Mouse (Mus musculus) hindbrain, postnatal 0 days (tissue): ENCODE measurements around the gene Elavl1. TPM values are rescaled to one million over a fixed set of nuclear protein-coding genes. Genes with fewer than 3 reads are reported as not detected.
"Not testable (repeated sequence)": the region's sequence is repeated elsewhere in the genome, so short reads cannot be mapped to it uniquely, and the experiment has no call there.

ENCODE experiments used
- ATAC-seq: fragments of 200-750 bp; cut with Nextera tagmentation; 2 replicates; pipeline ENCODE4 v1.8.0; 2017; ENCODE audit warnings: mild to moderate bottlenecking, moderate TSS enrichment, moderate library complexity
- DNase-seq: peaks from one replicate; pipeline ENCODE4 v3.0.0-alpha.2; 2015; ENCODE audit warnings: low spot score
- H3K27ac ChIP-seq: fragments of 300-500 bp; sonication (generic); 2 replicates; pipeline ENCODE4 v1.5.1; 2014; ENCODE audit warnings: mild to moderate bottlenecking
- H3K27me3 ChIP-seq: fragments of 300-500 bp; sonication (generic); 2 replicates; pipeline ENCODE4 v1.6.1; 2014; ENCODE audit warnings: low read length, mixed read lengths; ENCODE audit not compliant: insufficient read depth
- H3K36me3 ChIP-seq: fragments of 300-500 bp; sonication (generic); 2 replicates; pipeline ENCODE4 v1.6.1; 2014; ENCODE audit warnings: low read length, mixed read lengths; ENCODE audit not compliant: insufficient read depth
- H3K4me1 ChIP-seq: fragments of 300-500 bp; sonication (generic); 2 replicates; pipeline ENCODE4 v1.6.1; 2014; ENCODE audit warnings: antibody characterized with exemption, low read length, mixed read lengths; ENCODE audit not compliant: insufficient read depth
- H3K4me2 ChIP-seq: fragments of 300-500 bp; sonication (generic); 2 replicates; pipeline ENCODE4 v1.6.1; 2014; ENCODE audit warnings: low read depth, mild to moderate bottlenecking, low read length, moderate library complexity, mixed read lengths
- H3K4me3 ChIP-seq: fragments of 300-500 bp; sonication (generic); 2 replicates; pipeline ENCODE4 v1.5.1; 2014; ENCODE audit warnings: low read length
- H3K9ac ChIP-seq: fragments of 300-500 bp; sonication (generic); replicated peaks from 2 replicates; pipeline ENCODE4 v1.6.1; 2014; ENCODE audit warnings: mild to moderate bottlenecking, low read length, moderate library complexity, mixed read lengths
- H3K9me3 ChIP-seq: fragments of 300-500 bp; sonication (generic); 2 replicates; pipeline ENCODE4 v1.6.1; 2016; ENCODE audit warnings: low read length, mixed read lengths
- CTCF ChIP-seq: IDR thresholded peaks from 2 replicates; pipeline ENCODE4 v1.5.1; 2016; ENCODE audit warnings: antibody characterized with exemption, control low read depth, low read depth
- WGBS: fragments of 180-500 bp; shearing (Covaris S2); extraction: QIAGEN DNeasy Blood & Tissue Kit; methylation state at CpG from one replicate; pipeline ENCODE4 v1.1.7; 2014; 5-methylcytosine and 5-hydroxymethylcytosine counted together
- polyA plus RNA-seq: library from polyadenylated mRNA; unstranded; fragments of >200 nt; fragmentation: Nextera tagmentation; extraction: Ambion mirVana; gene quantifications from 2 replicates; pipeline ENCODE4 v1.2.1, GENCODE M21; 2015
- total RNA-seq: library from RNA; depleted of rRNA; stranded (reverse); fragments of >200 nt; gene quantifications from 2 replicates; pipeline ENCODE4 v1.2.3, GENCODE M21; 2014

Elavl1 gene
- total and polyA plus RNA-seq, 2 experiments from 2014 or later, result 56.2 to 64.6 TPM

- no peaks in the 10 kb centered on the region for H3K9me3 ChIP-seq
- H3K36me3 ChIP-seq, result no peaks in the 10 kb centered on the region
- no peak overlapping the region for H3K4me2 ChIP-seq
- H3K9ac ChIP-seq, result no peak overlapping the region
- no peaks in the 10 kb centered on the region for H3K27me3 ChIP-seq
- TF ChIP-seq CTCF, result no peak
- H3K4me3 ChIP-seq, result no peak overlapping the region
- DNase-seq (peak; percentile 16), ATAC-seq (no peak)
- 59% methylated on average over 3 of the region's 3 CpGs for WGBS
- no peak overlapping the region for H3K27ac ChIP-seq
- no peaks in the 10 kb centered on the region for H3K4me1 ChIP-seq
These were observed 34.1 kb upstream of the Elavl1 start for GRCm38 (mm10) chr8:4359362-4359761.

- TF ChIP-seq CTCF, result no peak
- Histone ChIP-seq H3K4me3 (no peak overlapping the region), H3K4me2 (no peak overlapping the region), H3K9ac (no peak overlapping the region), H3K9me3 (no peaks in the 10 kb centered on the region), H3K27ac (no peak overlapping the region), H3K36me3 (no peaks in the 10 kb centered on the region), H3K27me3 (no peaks in the 10 kb centered on the region), H3K4me1 (no peaks in the 10 kb centered on the region)
- no peak for DNase-seq
- WGBS, result 93% methylated on average over 10 of the region's 10 CpGs
- no peak for ATAC-seq
These were observed 30.2 kb upstream of the Elavl1 start for GRCm38 (mm10) chr8:4355455-4355854.

GRCm38 (mm10) chr8:4354516-4354915 lies 29.3 kb upstream of the Elavl1 start:
- H3K9ac ChIP-seq, result no peak overlapping the region
- no peak overlapping the region for H3K4me2 ChIP-seq
- H3K27me3 ChIP-seq, result no peaks in the 10 kb centered on the region
- DNase-seq, result no peak
- H3K4me3 ChIP-seq, result no peak overlapping the region
- H3K4me1 ChIP-seq, result no peaks in the 10 kb centered on the region
- ATAC-seq, result no peak
- H3K9me3 ChIP-seq, result no peaks in the 10 kb centered on the region
- 75% methylated on average over 1 of the region's 1 CpGs for WGBS
- TF ChIP-seq CTCF, result no peak
- H3K36me3 ChIP-seq, result no peaks in the 10 kb centered on the region
- H3K27ac ChIP-seq, result no peak overlapping the region

GRCm38 (mm10) chr8:4353741-4354140 lies 28.5 kb upstream of the Elavl1 start:
- DNase-seq, result no peak
- H3K9ac ChIP-seq, result no peak overlapping the region
- no peaks in the 10 kb centered on the region for H3K36me3 ChIP-seq
- 82% methylated on average over 4 of the region's 4 CpGs for WGBS
- no peak overlapping the region for H3K4me2 ChIP-seq
- H3K9me3 ChIP-seq, result no peaks in the 10 kb centered on the region
- no peak for TF ChIP-seq CTCF
- ATAC-seq, result no peak
- H3K4me3 ChIP-seq, result no peak overlapping the region
- H3K27ac ChIP-seq, result no peak overlapping the region
- no peaks in the 10 kb centered on the region for H3K27me3 ChIP-seq
- H3K4me1 ChIP-seq, result no peaks in the 10 kb centered on the region

GRCm38 (mm10) chr8:4352562-4352961 lies 27.3 kb upstream of the Elavl1 start:
- ATAC-seq, result not testable (repeated sequence)

GRCm38 (mm10) chr8:4350618-4351017 lies 25.4 kb upstream of the Elavl1 start:
- H3K27ac ChIP-seq, result no peak overlapping the region
- ATAC-seq, result no peak
- no peaks in the 10 kb centered on the region for H3K9me3 ChIP-seq
- no peak overlapping the region for H3K9ac ChIP-seq
- H3K4me3 ChIP-seq, result no peak overlapping the region
- no peak for DNase-seq
- H3K36me3 ChIP-seq, result no peaks in the 10 kb centered on the region
- H3K27me3 ChIP-seq, result no peaks in the 10 kb centered on the region
- no peaks in the 10 kb centered on the region for H3K4me1 ChIP-seq
- TF ChIP-seq CTCF, result no peak
- H3K4me2 ChIP-seq, result no peak overlapping the region
- 78% methylated on average over 3 of the region's 3 CpGs for WGBS

More at GRCm38 (mm10) chr8:4352562-4352961, 27.3 kb upstream of the Elavl1 start:
- H3K36me3 ChIP-seq, H3K27me3 ChIP-seq, H3K9me3 ChIP-seq, H3K4me3 ChIP-seq, H3K4me2 ChIP-seq, H3K4me1 ChIP-seq, H3K27ac ChIP-seq, DNase-seq, H3K9ac ChIP-seq: not testable (repeated sequence)
- WGBS, result 90% methylated on average over 6 of the region's 6 CpGs

- H3K4me2 ChIP-seq, result no peak overlapping the region
- no peak for ATAC-seq
- no peak overlapping the region for H3K27ac ChIP-seq
- H3K4me1 ChIP-seq, result no peaks in the 10 kb centered on the region
- no peak for DNase-seq
- H3K9ac ChIP-seq, result no peak overlapping the region
- H3K4me3 ChIP-seq, result no peak overlapping the region
- WGBS, result 85% methylated on average over 1 of the region's 1 CpGs
- no peaks in the 10 kb centered on the region for H3K36me3 ChIP-seq
- H3K9me3 ChIP-seq, result no peaks in the 10 kb centered on the region
- no peak for TF ChIP-seq CTCF
- H3K27me3 ChIP-seq, result no peaks in the 10 kb centered on the region
These were observed 24.1 kb upstream of the Elavl1 start for GRCm38 (mm10) chr8:4349335-4349734.
